Mouse (Mus musculus): Measurements from ENCODE around the gene Gm33543. TPM values are rescaled to one million over a fixed set of nuclear protein-coding genes. Genes with fewer than 3 reads are reported as not detected.
A peak's percentile ranks its signal among the peaks of the same experiment; 100 is the strongest.

The Gm33543 gene
- polyA plus RNA-seq, 1 experiment from 2014 or later, result not detected

DNA sequence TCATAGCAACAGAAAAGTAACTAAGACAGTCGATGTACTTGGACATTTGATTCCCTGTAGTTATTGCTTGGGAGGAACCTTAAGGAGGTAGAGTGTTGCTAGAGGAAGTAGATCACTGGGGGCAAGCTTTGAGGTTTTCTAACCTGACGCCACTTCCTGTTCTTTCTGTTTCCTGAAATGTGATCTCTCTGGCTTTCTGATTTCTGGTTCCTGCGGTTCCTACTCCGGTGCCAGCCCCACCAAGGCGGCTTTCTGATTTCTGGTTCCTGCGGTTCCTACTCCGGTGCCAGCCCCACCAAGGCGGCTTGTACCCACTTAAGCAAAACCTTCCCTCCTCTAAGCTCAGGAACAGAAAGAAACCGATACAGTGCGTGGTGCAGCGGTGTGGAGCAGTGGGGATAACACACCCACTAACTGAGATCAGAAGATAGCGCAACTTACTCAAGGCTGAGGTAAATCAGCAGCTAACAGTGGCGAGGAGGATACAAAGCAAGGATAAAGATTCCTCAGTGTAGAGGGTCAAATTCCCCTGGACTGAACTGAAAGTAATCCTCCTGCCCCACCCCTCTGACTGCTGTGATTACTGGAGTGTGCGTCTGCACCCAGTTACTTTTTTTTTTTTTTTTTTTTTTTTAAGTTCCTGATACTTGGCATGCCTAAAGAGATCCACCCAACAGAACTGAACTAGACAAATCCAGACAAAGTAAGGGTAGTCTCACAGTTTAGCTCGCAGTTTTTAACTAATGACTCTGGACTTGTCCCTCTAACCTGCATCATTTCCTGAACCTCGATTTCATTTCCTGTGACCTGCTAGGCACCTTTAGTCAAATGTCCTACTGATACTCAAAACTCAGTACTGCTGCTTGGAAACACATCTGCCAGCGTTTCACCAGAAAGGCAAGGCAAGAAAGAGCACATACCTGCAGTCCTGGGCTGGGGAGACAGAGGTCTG lies 37.5 kb upstream of the Gm33543 start:
- no peaks in the 10 kb centered on the region for H3K27me3 ChIP-seq (replicated peaks; ENCODE audit: control insufficient read depth, insufficient read depth, low read length)
- H3K36me3 ChIP-seq (ENCODE audit: control insufficient read depth, insufficient read depth), result no peaks in the 10 kb centered on the region
- no peak overlapping the region for H3K9ac ChIP-seq (ENCODE audit: low read depth, low read length)
- H3K27ac ChIP-seq (ENCODE audit: low read depth, low read length), result peak overlapping the region; percentile 10; the same call in 1 of the 2 replicates
- ATAC-seq, result peak; percentile 89
- H3K4me2 ChIP-seq (replicated peaks; ENCODE audit: low read depth), result peak overlapping the region; percentile 58
- H3K4me1 ChIP-seq (replicated peaks; ENCODE audit: control insufficient read depth, insufficient read depth, low read length), result no peaks in the 10 kb centered on the region
- no peaks in the 10 kb centered on the region for H3K9me3 ChIP-seq (ENCODE audit: control insufficient read depth)
- 70% methylated on average over 17 of the region's 17 CpGs for WGBS
- H3K4me3 ChIP-seq (ENCODE audit: low read depth, low read length), result peak overlapping the region; percentile 9; the same call in 1 of the 2 replicates
- TF ChIP-seq CTCF (IDR thresholded peaks at IDR 0.05; ENCODE audit: low read depth), result no peak

DNA sequence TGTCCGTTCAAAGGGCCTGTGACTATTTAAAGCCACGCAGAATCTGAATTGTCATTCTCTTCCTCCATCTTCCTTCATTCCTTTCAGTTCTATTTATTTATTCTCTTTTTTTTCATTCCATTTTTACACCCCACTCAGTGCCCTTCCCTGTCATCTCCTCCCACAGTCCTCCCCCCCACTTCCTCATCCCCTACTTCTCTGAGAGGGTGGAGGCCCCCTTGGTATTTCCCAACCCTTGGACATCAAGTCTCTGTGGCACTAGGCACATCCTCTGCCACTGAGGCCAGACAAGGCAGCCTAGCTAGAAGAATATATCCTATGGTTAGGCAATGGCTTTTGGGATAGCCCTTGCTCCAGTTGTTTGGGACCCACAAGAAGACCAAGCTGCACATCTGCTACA lies 28.1 kb upstream of the Gm33543 start:
- TF ChIP-seq CTCF (IDR thresholded peaks at IDR 0.05; ENCODE audit: low read depth), result no peak
- WGBS, result 96% methylated on average over 2 of the region's 2 CpGs
- Histone ChIP-seq H3K4me2 (replicated peaks; ENCODE audit: low read depth) (no peak overlapping the region), H3K27ac (ENCODE audit: low read depth, low read length) (no peak overlapping the region), H3K9ac (ENCODE audit: low read depth, low read length) (no peak overlapping the region), H3K9me3 (ENCODE audit: control insufficient read depth) (no peaks in the 10 kb centered on the region), H3K27me3 (replicated peaks; ENCODE audit: control insufficient read depth, insufficient read depth, low read length) (no peaks in the 10 kb centered on the region), H3K36me3 (ENCODE audit: control insufficient read depth, insufficient read depth) (no peaks in the 10 kb centered on the region), H3K4me3 (ENCODE audit: low read depth, low read length) (no peak overlapping the region), H3K4me1 (replicated peaks; ENCODE audit: control insufficient read depth, insufficient read depth, low read length) (no peaks in the 10 kb centered on the region)
- no peak for ATAC-seq

DNA sequence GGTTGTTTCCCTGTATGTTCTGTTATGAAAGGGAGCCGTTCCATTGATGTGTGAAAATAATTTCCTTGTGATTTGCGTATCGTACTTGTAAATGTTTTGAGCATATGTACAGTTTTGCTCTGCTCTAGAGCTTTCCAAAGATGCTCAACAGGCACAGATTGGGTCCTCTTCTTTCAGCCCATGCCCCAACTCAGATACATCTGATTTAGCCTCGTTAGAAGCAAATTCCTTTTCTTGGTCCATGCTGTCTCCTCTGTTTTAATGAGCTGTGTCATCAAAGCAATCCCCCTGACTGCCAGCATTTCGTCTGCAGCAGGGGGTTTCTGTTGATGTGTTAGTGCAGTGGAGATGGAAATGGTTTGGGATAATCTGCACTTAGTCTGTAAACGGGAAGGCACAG lies 25.6 kb upstream of the Gm33543 start:
- Histone ChIP-seq H3K4me3 (ENCODE audit: low read depth, low read length) (no peak overlapping the region), H3K4me2 (replicated peaks; ENCODE audit: low read depth) (no peak overlapping the region), H3K9me3 (ENCODE audit: control insufficient read depth) (no peaks in the 10 kb centered on the region), H3K36me3 (ENCODE audit: control insufficient read depth, insufficient read depth) (no peaks in the 10 kb centered on the region), H3K27me3 (replicated peaks; ENCODE audit: control insufficient read depth, insufficient read depth, low read length) (no peaks in the 10 kb centered on the region), H3K27ac (ENCODE audit: low read depth, low read length) (no peak overlapping the region), H3K4me1 (replicated peaks; ENCODE audit: control insufficient read depth, insufficient read depth, low read length) (no peaks in the 10 kb centered on the region), H3K9ac (ENCODE audit: low read depth, low read length) (no peak overlapping the region)
- 82% methylated on average over 6 of the region's 6 CpGs for WGBS
- ATAC-seq, result no peak
- TF ChIP-seq CTCF (IDR thresholded peaks at IDR 0.05; ENCODE audit: low read depth), result no peak

DNA sequence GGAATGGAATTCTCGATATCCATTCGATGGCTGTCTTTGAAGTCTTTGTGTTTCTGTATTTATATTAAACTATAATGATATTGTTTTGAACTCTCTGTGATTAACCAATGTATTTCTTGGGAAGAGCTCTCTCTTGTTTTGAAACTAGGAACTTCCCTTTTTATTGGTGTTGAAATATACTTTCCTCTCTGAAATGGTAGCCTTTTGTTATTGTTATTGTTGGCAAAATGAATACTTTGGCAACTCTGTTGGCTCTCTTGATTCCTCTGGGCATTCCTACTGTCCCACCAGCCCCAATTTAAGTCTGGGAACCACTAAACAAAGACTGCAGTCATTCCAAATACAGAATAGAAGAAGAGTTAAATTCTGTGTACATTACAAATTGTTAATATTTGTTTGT lies 24.9 kb upstream of the Gm33543 start:
- TF ChIP-seq CTCF (IDR thresholded peaks at IDR 0.05; ENCODE audit: low read depth), result no peak
- Histone ChIP-seq H3K36me3 (ENCODE audit: control insufficient read depth, insufficient read depth) (no peaks in the 10 kb centered on the region), H3K4me1 (replicated peaks; ENCODE audit: control insufficient read depth, insufficient read depth, low read length) (no peaks in the 10 kb centered on the region), H3K27me3 (replicated peaks; ENCODE audit: control insufficient read depth, insufficient read depth, low read length) (no peaks in the 10 kb centered on the region), H3K9me3 (ENCODE audit: control insufficient read depth) (no peaks in the 10 kb centered on the region), H3K4me3 (ENCODE audit: low read depth, low read length) (no peak overlapping the region), H3K9ac (ENCODE audit: low read depth, low read length) (no peak overlapping the region), H3K4me2 (replicated peaks; ENCODE audit: low read depth) (no peak overlapping the region), H3K27ac (ENCODE audit: low read depth, low read length) (no peak overlapping the region)
- no peak for ATAC-seq
- WGBS, result 85% methylated on average over 2 of the region's 2 CpGs

DNA sequence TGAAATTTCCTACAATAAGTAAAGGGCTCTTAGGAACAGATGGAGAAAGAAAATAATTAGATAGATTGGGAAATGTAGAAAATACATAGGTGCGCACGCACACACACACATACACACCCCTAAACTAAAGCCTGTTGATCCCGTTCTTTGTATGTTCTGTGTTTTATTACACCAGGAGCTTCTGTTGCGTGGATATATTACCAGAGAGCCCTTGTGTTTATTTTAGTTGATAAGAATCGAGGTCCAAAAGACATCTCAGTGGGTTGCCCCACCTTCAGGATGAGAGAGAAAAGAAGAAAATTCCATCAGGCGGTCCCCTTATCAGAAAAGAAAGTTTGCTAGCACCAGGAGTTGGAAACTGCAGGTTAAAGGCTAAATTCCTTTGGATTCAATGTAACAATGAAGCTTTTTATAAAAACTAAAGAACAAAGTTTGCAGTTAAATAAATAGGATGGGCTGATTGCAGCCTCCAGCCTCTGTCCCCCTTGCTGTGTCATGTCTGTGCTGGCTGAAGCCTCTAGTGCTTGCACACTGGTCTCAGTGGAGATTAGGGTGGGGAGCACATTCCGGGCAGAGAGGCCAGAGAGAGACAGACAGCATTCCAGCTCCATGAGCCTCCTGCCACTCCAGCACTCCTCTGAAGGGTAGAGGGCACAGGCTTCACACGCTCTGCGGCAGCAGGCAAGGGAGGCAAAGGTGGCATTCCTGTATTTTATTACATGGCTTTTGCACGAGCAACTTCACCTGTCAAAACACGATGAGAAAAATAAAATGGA lies 21.8 kb upstream of the Gm33543 start:
- Histone ChIP-seq H3K4me1 (replicated peaks; ENCODE audit: control insufficient read depth, insufficient read depth, low read length) (0 out of 2 replicates have a peak, but pooled peaks cover 3% of the 10 kb centered on the region), H3K27ac (ENCODE audit: low read depth, low read length) (no peak overlapping the region), H3K4me3 (ENCODE audit: low read depth, low read length) (no peak overlapping the region), H3K9ac (ENCODE audit: low read depth, low read length) (no peak overlapping the region), H3K27me3 (replicated peaks; ENCODE audit: control insufficient read depth, insufficient read depth, low read length) (no peaks in the 10 kb centered on the region), H3K36me3 (ENCODE audit: control insufficient read depth, insufficient read depth) (no peaks in the 10 kb centered on the region), H3K4me2 (replicated peaks; ENCODE audit: low read depth) (no peak overlapping the region; the same call in 1 of the 2 replicates), H3K9me3 (ENCODE audit: control insufficient read depth) (no peaks in the 10 kb centered on the region)
- TF ChIP-seq CTCF (IDR thresholded peaks at IDR 0.05; ENCODE audit: low read depth), result no peak
- peak; percentile 82 for ATAC-seq
- 23% methylated on average over 11 of the region's 11 CpGs for WGBS

DNA sequence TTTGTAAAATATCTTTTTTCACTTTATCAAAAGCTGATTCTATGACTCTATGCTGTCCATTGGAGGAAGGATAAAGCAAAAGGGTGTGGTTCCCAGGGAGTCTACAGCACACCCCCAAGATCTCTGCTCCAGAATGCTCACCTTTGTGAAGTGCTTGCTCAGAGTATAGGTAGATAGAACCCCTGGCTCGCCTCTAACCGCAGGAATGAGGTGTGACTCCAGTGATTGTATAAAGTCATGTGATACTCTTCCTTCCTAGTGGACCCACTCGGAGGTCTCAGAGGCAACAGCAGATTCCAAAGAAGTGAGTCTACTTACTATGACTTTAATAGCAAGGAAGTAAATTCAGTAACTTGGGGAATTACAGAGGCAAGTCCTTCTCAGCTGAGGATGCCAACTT lies 19.9 kb upstream of the Gm33543 start:
- Histone ChIP-seq H3K4me1 (replicated peaks; ENCODE audit: control insufficient read depth, insufficient read depth, low read length) (0 out of 2 replicates have a peak, but pooled peaks cover 3% of the 10 kb centered on the region), H3K9ac (ENCODE audit: low read depth, low read length) (no peak overlapping the region), H3K9me3 (ENCODE audit: control insufficient read depth) (no peaks in the 10 kb centered on the region), H3K4me2 (replicated peaks; ENCODE audit: low read depth) (no peak overlapping the region), H3K4me3 (ENCODE audit: low read depth, low read length) (no peak overlapping the region), H3K27ac (ENCODE audit: low read depth, low read length) (no peak overlapping the region), H3K36me3 (ENCODE audit: control insufficient read depth, insufficient read depth) (no peaks in the 10 kb centered on the region), H3K27me3 (replicated peaks; ENCODE audit: control insufficient read depth, insufficient read depth, low read length) (no peaks in the 10 kb centered on the region)
- no peak for ATAC-seq
- WGBS, result 41% methylated on average over 3 of the region's 3 CpGs
- TF ChIP-seq CTCF (IDR thresholded peaks at IDR 0.05; ENCODE audit: low read depth), result no peak
